Mouse (Mus musculus) right cerebral cortex, postnatal 36 days (tissue): Measurements from ENCODE around the gene Rtl10.

Experiments used
- DNase-seq, 2 experiments: peaks; one replicate each; pipeline ENCODE4 v3.0.0; 2022; ENCODE audit warnings: low spot score in 2 of 2, mixed read lengths in 1 of 2

The Rtl10 gene

GRCm38 (mm10) chr16:18547891-18548290, 49.2 kb downstream of the Rtl10 start:
- no peak for DNase-seq
